Mouse (Mus musculus) kidney, adult 9 months (tissue): ENCODE measurements around the gene Fabp3.

Experiments
- DNase-seq: peaks from one replicate; pipeline ENCODE4 v3.0.0; 2022

Gene Fabp3

DNA sequence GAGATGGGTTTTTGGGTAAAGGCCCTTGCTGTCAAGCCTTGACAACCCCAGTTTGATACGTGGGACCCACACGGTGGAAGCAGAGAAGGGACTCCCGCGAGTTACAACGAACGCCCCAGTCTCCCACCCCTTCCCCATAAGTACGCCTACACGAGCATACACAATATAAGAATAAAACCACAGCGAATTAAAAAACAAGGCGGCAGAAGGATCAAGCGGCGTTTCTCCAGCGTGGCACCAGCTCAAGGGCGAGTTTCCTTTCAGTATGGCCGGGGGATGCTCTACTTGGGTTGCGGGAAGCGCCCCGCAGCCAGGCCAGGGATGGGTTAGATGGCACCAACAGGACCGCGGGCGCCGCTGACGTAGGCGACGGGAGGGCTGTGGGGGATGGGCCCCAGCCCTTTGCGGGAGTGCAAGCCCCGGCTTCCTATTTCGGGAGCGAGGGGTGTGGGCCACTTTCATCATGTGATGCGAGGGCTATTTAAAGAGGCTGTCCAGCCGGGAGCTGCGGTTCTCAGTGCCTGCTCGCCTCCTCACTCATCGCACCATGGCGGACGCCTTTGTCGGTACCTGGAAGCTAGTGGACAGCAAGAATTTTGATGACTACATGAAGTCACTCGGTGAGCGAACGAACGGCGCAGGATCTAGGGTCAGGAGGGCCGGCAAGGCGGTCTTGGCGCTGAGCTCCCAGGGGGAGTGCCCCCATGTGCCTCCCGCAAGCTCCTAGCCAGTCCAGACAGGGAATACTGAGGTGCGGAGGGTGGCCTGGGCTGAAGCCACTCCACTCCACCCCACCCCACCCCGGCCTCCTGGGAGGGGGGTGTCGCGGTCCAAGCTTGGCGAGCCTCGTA is at the start of gene Fabp3, which contains the start of gene Gm10570:
Gene Fabp3 (plus strand): TSS at position 365 of the 851 bp plus-strand sequence.
Gene Gm10570 (minus strand): TSS at position 444 of the 851 bp plus-strand sequence.
- DNase-seq, result peak; percentile 69

DNA sequence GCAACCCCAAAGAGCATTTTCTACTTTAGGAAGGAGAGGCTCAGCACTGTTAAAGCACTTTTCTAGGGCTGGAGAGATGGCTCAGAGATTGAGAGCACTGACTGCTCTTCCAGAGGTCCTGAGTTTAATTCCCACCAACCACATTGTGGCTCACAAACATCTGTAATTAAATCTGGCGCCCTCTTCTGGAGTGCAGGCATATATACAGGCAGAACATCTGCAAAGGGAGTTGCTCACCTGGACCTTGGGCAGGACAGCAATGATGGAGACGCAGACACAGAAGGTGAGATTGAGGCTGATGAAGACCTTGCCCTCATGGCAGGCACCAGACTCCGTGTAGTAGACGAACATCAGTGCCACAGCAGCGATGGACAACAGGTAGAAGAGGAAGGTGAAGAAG is 48.0 kb upstream of the Fabp3 start:
- peak; percentile 24 for DNase-seq

DNA sequence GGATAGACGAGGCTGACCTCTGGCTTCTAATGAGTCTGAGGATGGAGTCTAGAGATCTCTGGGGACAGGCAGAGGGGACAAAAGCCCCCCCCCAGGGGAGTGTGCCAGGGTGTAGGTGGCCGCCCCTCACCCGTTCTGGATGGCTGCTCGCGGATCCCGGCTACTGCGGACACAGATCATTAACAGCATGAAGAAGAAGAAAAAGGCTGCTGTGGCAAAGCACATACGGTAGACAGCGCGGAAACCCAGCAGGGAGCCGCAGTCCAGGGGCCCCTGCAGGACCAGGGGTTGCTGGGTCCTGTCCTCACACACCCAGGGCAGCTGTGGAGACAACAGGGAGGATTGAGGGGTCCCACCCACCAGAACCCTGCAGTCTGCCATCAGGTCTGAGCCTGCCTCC is 44.3 kb upstream of the Fabp3 start:
- no peak for DNase-seq

DNA sequence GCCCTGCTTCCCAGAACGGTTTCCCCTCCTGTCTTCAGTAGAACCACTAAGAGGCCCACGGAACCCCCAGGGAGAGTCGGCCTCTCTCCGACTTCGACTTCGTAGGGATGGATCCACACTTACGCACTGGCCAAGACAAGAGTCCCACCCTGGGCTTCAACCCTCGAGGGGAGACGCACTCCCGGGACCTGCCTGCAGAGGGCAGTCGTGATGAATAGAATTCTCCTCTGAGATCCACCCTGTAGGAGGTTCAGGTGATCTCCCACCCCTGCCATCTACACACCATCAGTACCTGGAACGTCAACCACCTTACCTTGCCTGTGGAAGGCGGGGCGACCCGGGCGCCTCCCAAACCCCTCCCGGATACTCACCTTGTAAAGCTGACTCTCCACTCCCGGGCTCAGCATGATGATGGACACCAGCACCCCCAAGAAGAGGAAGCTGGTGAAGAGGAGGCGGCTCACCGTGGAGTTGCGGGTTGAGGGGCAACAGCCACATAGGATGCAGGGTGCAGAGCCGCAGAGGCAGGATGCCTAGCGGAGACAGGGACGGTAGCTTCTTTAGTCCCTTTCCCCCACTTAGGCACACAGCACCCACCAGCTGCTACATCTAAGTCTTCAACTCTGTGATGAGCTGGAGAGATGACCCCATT is 43.6 kb upstream of the Fabp3 start:
- DNase-seq, result peak; percentile 71

DNA sequence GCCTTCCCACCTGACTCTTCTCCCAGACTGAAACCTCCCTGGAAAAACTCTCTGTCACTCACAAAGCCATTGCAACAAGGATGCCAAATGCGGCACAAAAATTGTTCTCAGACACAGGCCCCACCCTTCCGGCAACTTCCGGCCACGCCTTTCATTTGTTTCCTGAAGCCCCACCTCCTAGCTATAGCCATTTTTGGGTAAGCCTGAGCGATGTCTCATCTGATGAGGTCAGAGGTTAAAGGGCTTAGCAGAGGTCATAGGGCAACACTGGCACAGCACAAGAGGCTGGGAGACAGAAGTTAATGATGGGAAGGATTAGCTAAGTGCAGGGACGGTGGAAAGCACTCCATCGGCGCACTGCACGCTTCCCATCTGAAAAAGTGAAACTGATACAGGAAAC is 41.8 kb upstream of the Fabp3 start:
- DNase-seq, result peak; percentile 26

DNA sequence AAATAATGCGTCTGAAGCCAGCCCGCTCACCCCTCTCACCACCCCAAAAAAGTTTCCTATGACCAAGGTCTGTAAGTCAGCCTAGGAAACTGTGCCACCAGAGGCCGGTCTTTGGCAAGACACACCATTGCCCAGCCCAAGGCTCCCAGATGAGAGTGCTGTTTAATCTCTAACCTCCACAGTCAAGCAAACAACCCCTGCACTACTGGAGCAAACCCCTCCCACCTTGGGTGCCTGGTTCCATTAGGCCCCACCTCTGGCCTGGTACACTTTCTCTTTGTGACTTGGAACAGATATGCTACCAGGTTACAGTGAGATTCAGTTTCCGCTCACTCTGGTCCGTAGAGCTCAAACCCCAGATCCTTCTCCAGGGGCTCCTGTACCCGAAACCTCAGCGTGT is 41.3 kb upstream of the Fabp3 start:
- peak; percentile 85 for DNase-seq

DNA sequence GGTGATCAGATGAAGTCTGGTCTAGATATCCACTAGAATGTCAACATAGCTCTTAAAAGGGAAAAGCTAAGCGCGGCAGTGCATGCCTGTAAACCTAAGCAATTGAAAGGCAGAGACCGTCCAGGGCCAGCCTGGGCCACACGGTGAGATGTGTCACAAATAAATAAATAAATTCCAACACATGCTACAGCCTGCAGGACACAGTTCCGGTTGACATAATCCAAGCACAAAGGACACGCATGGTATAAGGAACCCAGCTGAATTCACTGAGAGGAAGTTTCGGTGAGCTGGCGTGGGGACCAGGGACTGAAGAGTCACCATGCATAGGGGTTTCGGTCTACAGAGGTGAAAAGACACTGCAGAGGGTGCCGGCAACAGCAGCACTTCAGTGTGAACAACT is 39.7 kb upstream of the Fabp3 start:
- DNase-seq, result no peak

DNA sequence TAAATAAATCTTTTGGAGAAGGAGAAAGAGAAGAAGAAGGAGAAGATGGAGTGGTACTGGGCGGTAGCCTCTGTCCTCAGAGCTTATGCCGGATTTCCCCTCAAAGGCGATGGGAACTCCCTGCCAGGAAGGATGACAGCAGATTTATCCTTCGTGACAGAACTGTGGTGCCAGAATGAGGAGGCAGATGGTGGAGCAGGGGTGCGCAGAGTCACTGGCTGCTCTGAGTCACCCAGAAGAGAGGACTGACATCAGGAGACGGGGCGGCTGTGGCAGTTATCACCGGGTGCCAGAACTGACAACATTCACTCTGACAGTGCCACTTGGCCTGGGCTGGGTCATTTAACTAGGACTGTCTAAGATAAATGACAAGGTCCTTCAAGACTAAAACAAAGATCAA is 38.3 kb upstream of the Fabp3 start:
- no peak for DNase-seq

DNA sequence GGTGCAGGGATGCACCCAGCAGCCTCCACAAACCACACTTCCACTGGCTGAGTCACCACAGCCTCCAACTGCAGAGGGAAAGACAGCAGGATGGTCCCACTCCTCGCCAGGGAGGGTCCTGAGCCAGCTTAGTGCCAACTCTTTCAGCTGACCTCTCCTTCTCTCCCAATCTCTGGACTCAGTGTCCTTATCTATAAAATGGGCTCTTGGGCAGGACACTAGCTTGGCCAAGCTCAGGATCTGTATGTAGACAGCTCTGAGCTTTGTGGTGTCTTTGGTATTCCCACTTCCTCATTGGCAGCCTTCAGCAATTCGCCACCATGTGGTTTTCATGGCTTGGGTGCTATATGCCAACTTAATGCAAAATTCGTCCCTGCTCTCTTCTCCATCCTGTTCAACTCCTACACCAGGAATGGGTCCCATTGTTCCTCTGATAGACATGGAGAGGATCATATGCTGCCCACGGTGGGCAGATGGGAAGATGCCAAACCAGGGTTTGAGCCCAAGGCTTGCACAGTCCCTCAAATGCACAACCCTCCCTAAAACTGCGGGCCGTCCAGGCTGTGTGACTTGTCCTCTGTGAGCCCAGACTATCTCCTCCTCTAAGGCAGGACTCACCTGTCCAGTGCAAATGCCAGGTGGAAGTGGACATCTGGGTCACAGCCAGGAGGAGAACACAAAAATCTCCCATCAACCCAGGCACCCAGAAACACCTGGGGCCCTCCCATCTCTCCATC is 37.6 kb upstream of the Fabp3 start:
- DNase-seq, result no peak

DNA sequence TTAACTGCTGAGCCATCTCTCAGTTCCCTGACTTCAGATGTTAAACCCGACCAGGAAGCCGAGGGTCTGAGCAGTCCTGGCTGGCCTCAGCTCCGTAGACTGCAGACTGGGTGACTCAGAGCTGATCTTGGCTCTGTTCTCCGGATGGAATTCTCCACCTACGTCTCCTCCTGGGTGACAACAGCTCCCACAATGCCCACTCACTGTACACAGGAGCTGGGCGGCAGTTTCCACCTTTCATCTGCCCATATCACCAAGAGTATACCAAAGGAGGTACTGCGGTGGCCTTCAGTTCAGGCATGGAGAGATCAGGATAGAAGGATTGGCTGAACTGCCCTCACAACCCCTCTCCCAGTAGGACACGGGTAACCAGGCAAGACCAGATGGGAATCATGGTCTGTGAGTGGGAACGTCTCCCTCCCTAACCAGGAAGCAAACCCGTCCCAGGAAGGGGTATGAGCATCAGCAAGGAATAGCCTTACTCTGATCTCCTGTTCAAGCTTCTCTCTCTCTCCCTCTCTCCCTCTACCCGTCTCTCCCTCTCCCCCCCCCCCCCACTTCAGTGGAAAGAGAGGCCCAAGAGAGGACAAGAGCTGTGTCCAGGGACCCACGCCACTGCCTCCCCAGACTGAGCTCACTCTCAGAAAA is 34.6 kb upstream of the Fabp3 start:
- DNase-seq, result no peak

DNA sequence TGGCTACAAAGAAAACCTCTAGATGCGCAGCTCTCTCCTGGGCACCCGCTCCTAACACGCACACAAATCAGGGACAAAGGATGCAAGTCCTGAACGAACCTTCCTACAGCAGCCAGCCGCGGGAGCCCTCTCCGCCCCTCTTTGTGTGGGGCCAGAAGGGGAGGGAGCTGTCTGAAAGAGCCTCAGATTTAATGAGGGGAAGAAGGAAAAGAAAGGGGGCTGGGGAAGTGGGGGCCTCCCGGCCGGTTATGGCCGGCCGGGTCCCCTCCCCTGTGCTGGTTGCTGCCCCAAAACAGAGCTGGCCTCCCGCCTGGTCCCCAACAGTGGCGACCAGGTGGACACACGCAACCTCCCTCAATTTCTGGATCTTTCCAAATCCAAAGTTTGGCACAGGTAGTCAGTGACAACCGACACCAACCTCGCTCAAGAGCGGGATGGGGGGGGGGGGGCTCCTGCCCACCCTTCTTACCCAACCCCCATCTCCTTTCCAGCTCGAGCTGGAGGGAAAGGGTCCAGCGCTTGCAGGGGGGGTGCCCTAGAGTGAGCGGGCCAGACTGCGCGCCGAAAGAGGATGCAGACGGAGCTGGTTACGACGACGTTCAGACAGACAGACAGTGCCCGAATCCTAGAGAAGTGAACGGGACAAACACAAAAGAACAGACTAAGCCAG is 33.9 kb upstream of the Fabp3 start:
- DNase-seq, result no peak

DNA sequence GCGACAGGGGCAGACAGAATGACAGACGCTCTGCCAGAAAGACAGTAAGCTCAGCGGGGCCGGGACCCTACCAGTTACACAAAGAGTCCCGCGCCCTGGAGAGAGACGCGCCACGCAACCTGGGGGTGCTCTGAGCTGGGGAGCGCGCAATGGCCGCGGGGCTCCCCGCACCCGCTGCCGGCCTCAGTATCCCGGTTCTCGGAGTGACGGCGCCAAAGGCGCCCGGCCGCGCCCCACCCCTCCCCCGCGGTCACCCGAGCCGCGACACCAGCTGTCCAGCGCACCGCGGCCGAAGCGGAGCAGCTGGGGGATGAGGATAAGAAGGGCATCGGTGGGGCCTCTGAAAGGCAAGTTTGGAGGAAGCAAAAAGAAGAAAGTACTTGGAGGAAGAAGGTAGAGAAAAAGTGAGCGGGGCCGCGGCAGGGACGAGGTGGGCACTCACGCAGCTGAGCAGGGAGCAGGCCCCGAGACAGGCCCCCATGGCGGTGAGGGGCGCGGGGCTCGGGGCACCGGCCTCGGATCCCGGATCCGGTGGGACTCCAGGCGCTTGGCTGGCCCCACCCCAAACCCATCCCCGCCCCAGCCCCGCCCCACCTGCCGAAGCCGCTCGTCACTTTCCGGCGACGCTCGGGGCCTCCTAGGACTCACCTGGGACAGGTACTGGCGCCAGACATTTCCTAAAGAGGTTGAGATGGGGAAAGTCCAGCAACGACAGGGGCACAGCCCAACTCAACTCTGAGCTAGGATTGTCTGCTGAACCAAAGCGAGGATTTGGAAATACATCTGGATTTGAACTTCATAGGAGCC is 33.2 kb upstream of the Fabp3 start:
- peak; percentile 31 for DNase-seq

DNA sequence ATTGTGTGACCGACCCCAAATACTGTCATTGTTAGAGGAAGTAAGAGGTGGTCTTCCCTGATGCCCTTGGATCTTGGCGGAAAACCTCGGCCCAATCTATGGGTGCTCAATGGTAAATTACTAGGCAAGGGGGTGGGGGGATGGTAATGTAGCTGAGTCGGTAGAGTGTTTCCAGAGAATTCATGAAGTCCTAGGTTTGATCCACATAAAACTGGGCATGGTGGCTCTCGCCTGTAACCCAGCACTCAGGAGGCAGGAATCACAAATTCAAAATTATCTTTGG is 32.6 kb upstream of the Fabp3 start:
- DNase-seq, result no peak

DNA sequence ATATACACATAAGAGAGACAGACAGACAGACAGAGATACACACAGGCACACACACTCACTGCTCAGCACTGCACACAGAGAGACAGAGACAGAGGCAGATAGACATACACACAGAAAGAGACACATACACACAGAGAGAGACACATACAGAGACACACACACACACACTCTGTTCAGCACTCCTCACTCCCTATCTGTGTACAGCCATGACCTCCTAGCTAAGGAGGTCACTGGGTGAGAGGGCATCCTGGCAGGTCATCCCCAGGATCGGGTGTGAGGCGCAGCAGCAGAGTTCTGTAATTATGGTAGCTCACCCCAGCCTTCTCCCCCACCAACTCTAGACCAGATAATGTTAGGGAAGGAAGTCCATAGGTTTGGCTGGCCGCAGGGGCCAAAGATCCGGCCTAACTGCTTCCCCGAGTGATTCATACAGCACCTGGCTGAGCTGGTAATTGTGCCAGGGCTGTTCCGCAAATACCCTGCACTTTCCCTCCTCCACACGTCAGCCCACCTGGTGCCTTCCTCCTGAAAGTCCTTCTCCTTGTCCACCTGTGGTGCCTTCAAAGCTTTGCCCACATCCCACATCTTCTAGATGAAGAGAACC is 31.7 kb upstream of the Fabp3 start:
- no peak for DNase-seq

DNA sequence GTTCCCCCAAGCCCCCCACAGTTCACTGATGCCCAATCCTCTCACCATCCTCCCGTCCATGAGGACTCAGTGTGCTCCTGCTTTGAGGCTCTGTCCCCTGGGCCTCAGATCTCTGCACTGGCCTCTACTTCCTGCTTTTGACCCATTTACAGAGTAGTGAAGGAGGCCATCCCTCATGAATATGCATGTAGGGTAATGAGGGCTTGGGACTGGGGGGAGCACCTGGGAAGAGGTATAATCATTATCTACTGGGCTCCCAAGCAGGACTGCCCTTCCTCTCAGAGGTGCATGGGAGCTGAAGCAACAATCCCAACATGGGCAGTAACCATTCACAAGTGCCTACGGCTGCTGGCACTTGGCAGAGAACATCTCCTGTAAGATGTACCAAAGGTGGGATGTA is 29.3 kb upstream of the Fabp3 start, which contains the start of gene Serinc2:
Gene Serinc2 (minus strand): TSS at position 101 of the 400 bp plus-strand sequence.
- no peak for DNase-seq

DNA sequence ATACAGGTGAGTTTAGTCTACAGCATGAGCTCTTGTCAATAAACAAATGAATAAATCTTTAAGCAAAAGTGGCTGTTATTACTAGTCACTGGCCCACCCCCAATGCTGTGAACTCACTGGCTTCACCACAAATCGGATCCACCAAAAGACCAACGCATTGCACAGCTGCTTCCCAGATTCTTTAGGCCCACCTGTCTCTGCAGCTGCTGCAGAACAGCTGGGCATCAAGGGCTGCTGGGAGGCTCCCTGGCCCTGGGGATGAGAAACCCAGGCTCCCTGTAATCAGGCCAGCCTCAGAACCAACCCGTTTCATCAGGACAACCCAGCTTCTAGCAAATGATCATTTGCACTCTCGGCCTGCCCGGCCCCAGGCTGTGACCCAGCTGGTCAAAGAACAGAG is 25.5 kb upstream of the Fabp3 start:
- DNase-seq, result no peak

DNA sequence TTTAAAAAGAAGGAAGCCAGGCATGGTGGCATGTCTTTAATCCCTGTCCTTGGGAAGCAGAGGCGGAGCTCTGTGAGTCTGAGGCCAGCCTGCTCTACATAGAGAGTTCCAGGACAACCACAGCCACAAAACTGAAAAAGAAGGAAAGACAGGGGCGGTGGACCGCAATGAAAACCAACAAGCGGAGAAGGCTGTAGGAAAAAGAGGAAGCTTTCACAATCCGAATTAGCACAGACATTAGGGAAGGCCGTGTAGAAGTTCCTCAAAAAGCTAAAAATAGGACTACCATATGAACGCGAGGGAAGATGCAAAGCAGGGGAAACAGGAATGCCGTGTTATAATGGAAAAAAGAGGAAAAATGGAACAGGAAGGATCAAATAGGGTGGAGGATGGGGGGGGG is 24.6 kb upstream of the Fabp3 start:
- DNase-seq, result no peak

DNA sequence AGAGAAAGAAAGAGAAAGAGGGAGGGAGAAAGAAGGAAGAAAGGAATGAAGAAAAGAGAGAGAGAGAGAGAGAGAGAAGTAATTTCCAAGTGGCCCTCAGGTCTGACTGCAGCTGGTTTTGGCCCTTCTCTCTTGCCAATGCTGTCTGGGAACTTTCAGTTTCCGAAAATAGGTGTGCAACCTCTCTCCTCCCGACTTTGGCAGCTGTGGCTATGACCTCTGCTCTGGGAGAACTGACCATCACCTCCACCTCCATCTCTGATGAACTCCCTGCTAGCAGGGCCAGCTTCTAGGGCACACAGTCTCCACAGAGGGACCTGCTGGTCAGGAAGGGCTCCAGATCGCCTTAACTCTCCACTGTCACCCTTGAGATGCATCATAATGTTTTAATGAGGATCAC is 21.9 kb upstream of the Fabp3 start:
- DNase-seq, result no peak

DNA sequence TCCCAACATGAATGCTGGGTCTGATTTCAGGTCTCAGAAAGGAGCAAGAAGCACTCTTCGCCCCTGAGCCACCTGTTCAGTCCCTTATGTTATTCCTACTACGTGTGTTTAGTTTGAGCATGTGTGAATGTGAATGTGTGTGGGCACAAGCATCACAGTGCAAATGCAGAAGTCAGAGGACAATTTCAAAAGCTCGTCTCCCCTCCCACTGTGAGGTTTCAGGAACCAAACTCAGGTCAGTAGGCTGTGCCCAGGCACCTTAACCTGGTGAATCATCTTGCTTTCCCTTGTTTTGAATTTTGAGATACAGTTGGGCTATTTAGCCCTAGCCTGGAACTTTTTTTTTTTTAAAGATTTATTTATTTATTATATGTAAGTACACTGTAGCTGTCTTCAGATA is 18.6 kb upstream of the Fabp3 start:
- no peak for DNase-seq

DNA sequence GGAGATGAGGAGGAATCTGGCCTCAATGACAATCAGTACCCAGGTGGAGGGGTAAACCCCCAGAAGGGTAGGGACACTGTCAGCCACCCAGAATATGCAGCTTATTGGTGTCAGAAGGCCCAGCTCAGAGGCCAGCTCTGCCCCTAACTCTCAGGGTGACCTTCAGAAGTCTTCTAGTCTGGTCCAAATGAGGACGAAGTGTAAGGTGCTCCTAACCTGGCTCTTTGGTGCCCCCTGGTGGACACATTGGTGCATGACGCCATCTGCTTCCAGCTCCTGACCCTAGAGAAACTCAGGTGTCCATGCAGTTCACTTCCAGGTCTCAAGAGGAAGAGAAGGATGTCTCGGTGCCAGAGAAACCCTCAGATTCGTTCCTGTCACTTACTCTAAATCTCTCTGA is 16.1 kb upstream of the Fabp3 start:
- peak; percentile 89 for DNase-seq

DNA sequence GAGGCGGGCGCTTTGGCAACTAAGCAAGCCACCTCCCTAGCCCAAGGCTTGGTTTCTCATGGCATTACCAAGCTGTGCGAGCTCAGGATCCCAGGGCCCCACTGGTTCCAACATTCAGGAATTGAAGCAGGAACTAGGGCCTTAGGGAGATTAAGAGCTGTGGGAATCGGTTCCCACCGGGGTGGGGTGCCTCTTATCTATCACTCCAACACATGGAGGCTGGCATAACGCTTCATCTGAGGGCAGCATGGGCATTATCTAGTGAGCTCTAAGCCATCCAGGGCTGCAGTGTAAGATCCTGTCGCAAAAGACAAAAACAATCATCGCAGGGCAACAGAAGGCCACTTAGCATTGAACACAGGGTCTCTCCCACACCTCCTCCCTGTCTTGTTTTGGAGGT is 13.9 kb upstream of the Fabp3 start:
- DNase-seq, result no peak
